Mouse (Mus musculus) lung, embryonic 14.5 days (tissue): ENCODE measurements around the gene Txnip. TPM values are rescaled to one million over a fixed set of nuclear protein-coding genes. Genes with fewer than 3 reads are reported as not detected.

Experiments
- ATAC-seq: fragments of 200-750 bp; cut with Nextera tagmentation; 2 replicates; pipeline ENCODE4 v1.8.0; 2017; ENCODE audit warnings: mild to moderate bottlenecking, moderate TSS enrichment, moderate library complexity; ENCODE audit not compliant: insufficient read depth
- DNase-seq: peaks from one replicate; pipeline ENCODE4 v3.0.0-alpha.2; 2015
- H3K27ac ChIP-seq: fragments of 300-500 bp; sonication (generic); 2 replicates; pipeline ENCODE4 v1.5.1; 2014; ENCODE audit warnings: low read depth, mild to moderate bottlenecking, moderate library complexity
- H3K27me3 ChIP-seq: fragments of 300-500 bp; sonication (generic); 2 replicates; pipeline ENCODE4 v1.6.1; 2014; ENCODE audit warnings: low read length, control low read depth; ENCODE audit not compliant: insufficient read depth
- H3K36me3 ChIP-seq: fragments of 300-500 bp; sonication (generic); 2 replicates; pipeline ENCODE4 v1.6.1; 2014; ENCODE audit warnings: control low read depth; ENCODE audit not compliant: insufficient read depth
- H3K4me1 ChIP-seq: fragments of 300-500 bp; sonication (generic); 2 replicates; pipeline ENCODE4 v1.6.1; 2014; ENCODE audit warnings: antibody characterized with exemption, control low read depth; ENCODE audit not compliant: insufficient read depth
- H3K4me2 ChIP-seq: fragments of 300-500 bp; sonication (generic); 2 replicates; pipeline ENCODE4 v1.6.1; 2014; ENCODE audit warnings: mild to moderate bottlenecking
- H3K4me3 ChIP-seq: fragments of 300-500 bp; sonication (generic); 2 replicates; pipeline ENCODE4 v1.5.1; 2014; ENCODE audit warnings: low read depth, low read length
- H3K9ac ChIP-seq: fragments of 300-500 bp; sonication (generic); 2 replicates; pipeline ENCODE4 v1.6.1; 2014
- H3K9me3 ChIP-seq: fragments of 300-500 bp; sonication (generic); 2 replicates; pipeline ENCODE4 v1.6.1; 2016; ENCODE audit warnings: low read depth, low read length, control low read depth
- CTCF ChIP-seq: IDR thresholded peaks from 2 replicates; pipeline ENCODE4 v1.5.1; 2016; ENCODE audit warnings: antibody characterized with exemption, low read depth
- WGBS: fragments of 180-500 bp; shearing (Covaris S2); extraction: QIAGEN DNeasy Blood & Tissue Kit; methylation state at CpG from one replicate; pipeline ENCODE4 v1.1.7; 2014; 5-methylcytosine and 5-hydroxymethylcytosine counted together
- polyA plus RNA-seq: library from polyadenylated mRNA; unstranded; fragments of >200 nt; fragmentation: Nextera tagmentation; extraction: Ambion mirVana; gene quantifications from 2 replicates; pipeline ENCODE4 v1.2.1, GENCODE M21; 2014

Gene Txnip
- polyA plus RNA-seq, 1 experiment from 2014 or later = 77.2 TPM

DNA sequence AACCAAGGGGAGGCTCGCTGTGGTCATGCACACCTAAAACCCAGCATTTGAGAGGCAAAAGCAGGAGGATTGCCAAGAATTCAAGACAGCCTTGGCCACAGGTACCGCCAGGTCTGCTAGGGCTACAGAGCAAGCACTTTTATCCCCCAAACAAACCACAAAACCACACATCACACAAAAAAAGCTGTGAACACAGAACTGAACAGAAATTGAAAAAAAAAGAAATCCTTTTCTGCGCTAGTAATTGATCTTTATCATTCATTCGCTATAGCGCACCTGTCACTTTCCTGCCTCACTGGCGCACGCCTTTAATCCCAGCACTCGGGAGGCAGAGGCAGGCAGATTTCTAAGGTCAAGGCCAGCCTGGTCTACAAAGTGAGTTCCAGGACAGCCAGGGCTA is 5.5 kb downstream of the Txnip start:
- DNase-seq (no peak), ATAC-seq (no peak)
- peaks cover 25% of the 10 kb centered on the region for H3K36me3 ChIP-seq
- H3K27ac ChIP-seq = peak overlapping the region; percentile 81
- no peak overlapping the region for H3K4me2 ChIP-seq
- H3K27me3 ChIP-seq = no peaks in the 10 kb centered on the region
- H3K4me1 ChIP-seq = peaks cover 16% of the 10 kb centered on the region
- no peak overlapping the region for H3K9ac ChIP-seq
- 88% methylated on average over 8 of the region's 8 CpGs for WGBS
- H3K9me3 ChIP-seq = no peaks in the 10 kb centered on the region
- no peak for TF ChIP-seq CTCF
- no peak overlapping the region for H3K4me3 ChIP-seq

DNA sequence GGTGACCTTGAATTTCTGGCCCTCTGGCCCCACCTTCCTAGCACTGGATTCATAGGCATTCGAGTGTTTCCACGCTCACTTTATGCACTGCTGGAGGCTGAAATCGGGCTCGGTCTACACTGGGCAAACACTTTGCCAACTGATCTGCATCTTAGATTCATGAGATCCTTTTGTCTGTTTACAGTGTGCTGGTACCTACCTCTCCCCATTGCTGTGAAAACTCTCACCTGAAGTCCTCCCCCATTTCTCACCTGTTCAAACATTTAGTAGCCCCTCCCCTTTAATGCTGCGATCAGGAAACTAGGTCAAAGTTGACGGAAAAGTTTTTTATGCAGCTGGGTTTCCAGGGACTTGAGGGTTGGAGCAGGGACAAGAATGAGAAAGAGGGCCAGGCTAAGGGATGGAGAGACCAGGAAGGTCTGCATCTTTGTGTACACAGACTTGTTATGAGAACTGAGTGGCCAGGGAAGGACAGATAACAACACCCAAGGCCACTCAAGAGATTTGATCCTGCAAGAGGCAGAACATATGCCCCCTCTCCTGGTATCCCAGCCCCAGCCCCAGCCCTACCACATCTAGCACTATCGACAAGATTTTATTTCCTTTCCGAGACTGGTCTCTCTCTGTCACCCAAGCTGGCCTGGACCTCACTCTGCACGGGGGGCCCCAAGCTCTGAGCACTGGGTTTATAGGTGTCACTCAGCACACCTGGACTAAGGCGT is 6.3 kb downstream of the Txnip start:
- Histone ChIP-seq H3K27me3 (no peaks in the 10 kb centered on the region), H3K4me1 (peaks cover 16% of the 10 kb centered on the region), H3K4me3 (no peak overlapping the region), H3K9ac (no peak overlapping the region), H3K9me3 (no peaks in the 10 kb centered on the region), H3K27ac (peak overlapping the region; percentile 81), H3K4me2 (peak overlapping the region; percentile 29; the same call in 1 of the 2 replicates), H3K36me3 (peaks cover 25% of the 10 kb centered on the region)
- ATAC-seq (peak; percentile 69), DNase-seq (peak; percentile 70)
- 37% methylated on average over 10 of the region's 10 CpGs for WGBS
- no peak for TF ChIP-seq CTCF

DNA sequence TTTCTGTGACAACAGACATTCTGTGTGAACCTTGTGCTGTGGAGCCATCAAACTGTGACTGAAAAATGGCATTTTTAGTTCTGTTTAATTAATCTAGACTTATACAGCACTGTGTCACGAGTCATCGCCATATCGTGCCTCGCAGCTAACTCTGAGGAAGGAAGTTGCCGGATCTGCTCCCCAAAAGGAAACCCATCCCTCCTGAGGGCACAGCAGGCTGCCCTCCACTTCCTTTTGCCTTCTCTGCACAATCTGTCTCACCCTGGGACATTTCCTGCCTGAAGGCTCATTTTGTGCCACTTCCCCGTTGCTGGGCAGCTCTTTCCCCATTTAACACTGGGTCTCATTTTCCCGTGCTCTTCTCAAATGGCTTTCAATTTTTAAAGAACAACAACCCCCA is 6.9 kb downstream of the Txnip start:
- Histone ChIP-seq H3K27me3 (no peaks in the 10 kb centered on the region), H3K4me2 (peak overlapping the region; percentile 29; the same call in 1 of the 2 replicates), H3K4me1 (peaks cover 13% of the 10 kb centered on the region), H3K4me3 (no peak overlapping the region), H3K9me3 (no peaks in the 10 kb centered on the region), H3K9ac (no peak overlapping the region), H3K27ac (peak overlapping the region; percentile 81), H3K36me3 (peaks cover 20% of the 10 kb centered on the region)
- DNase-seq (peak; percentile 60), ATAC-seq (peak; percentile 23; the same call in 1 of the 2 replicates)
- no peak for TF ChIP-seq CTCF
- 25% methylated on average over 7 of the region's 7 CpGs for WGBS

DNA sequence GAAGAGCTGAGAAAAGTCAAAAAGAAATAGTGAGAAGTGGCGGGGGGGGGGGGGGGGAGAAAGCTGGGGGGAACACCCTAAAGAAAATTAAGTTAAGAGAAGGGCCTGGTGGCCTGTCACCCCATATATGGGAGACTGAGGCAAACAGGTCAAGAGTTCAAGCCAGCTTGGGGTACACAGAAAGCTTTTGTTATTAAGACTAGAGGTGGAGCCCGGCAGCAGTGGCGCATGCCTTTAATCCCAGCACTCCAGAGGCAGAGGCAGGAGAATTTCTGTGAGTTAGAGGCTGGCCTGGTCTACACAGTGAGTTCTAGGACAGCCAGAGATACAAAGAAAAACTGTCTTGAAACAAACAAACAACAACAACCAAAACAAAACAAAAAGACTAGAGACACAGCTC is 7.3 kb downstream of the Txnip start:
- Histone ChIP-seq H3K4me3 (no peak overlapping the region), H3K9me3 (no peaks in the 10 kb centered on the region), H3K36me3 (peaks cover 15% of the 10 kb centered on the region), H3K4me1 (peaks cover 9% of the 10 kb centered on the region), H3K27me3 (no peaks in the 10 kb centered on the region), H3K9ac (no peak overlapping the region), H3K4me2 (no peak overlapping the region), H3K27ac (peak overlapping the region; percentile 81)
- no peak for ATAC-seq
- no peak for DNase-seq
- 78% methylated on average over 2 of the region's 3 CpGs for WGBS
- TF ChIP-seq CTCF = no peak

DNA sequence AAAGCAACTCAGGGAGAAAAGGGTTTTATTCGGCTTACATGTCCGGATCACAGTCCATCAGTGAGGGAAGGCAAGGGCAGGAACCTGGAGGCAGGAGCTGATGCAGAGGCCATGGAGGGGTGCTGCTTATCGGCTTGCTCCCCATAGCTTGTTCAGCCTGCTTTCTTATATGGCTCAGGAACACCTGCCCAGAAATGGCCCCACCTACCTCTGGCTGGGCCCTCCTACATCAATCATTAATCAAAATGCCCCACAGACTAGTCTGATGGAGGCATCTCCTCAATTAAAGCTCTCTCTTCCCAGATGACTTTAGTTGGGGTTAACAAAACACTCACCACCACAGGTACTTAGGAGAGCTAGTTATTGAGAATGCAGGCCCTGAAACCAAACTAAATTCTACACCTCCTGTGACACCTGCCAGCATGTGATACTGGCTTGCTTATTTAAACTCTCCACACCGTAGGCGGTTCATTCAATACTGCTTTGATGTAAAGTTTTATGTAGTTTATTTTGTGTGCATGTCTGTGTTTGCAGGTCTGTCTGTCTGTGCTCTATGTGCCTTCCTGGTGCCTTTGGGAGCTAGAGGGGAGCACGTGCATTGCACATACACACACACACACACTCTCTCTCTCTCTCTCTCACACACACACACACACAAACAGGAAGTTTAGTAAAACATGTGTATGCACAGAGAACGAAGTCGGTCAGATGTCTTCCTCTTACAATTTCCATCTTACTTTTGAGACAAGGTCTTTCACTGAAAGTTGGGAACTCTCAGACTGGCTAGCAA is 9.1 kb downstream of the Txnip start:
- 70% methylated on average over 8 of the region's 8 CpGs for WGBS
- Histone ChIP-seq H3K9me3 (no peaks in the 10 kb centered on the region), H3K36me3 (no peaks in the 10 kb centered on the region), H3K27me3 (no peaks in the 10 kb centered on the region), H3K4me3 (no peak overlapping the region), H3K4me2 (no peak overlapping the region), H3K4me1 (peaks cover 8% of the 10 kb centered on the region; the same call in 1 of the 2 replicates), H3K27ac (no peak overlapping the region), H3K9ac (no peak overlapping the region)
- ATAC-seq (no peak), DNase-seq (no peak)
- no peak for TF ChIP-seq CTCF

DNA sequence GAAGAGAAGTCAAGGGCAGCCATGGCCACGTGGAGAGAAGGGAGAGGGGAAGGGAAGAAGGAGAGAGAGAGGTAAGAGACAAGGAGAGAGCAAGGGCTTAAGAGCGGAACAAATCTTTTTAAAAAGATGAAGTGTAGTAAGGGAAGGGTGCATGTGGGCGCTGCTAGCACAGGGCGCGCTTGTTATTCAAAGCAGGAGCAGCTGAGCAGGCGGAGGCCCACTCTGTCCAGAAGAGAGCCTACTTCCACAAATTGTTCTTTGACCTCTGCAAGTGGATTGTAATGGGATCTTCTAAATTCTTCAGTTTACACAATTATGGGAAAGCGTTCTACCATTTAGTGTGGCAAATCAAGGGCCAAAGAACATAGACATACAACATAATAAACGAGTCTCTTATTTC is 10.8 kb downstream of the Txnip start:
- 75% methylated on average over 8 of the region's 8 CpGs for WGBS
- no peak for TF ChIP-seq CTCF
- Histone ChIP-seq H3K9ac (no peak overlapping the region), H3K27me3 (no peaks in the 10 kb centered on the region), H3K4me3 (no peak overlapping the region), H3K4me1 (peaks cover 4% of the 10 kb centered on the region; the same call in 1 of the 2 replicates), H3K36me3 (no peaks in the 10 kb centered on the region), H3K4me2 (no peak overlapping the region), H3K27ac (peak overlapping the region; percentile 50; the same call in 1 of the 2 replicates), H3K9me3 (no peaks in the 10 kb centered on the region)
- DNase-seq (no peak), ATAC-seq (no peak)

DNA sequence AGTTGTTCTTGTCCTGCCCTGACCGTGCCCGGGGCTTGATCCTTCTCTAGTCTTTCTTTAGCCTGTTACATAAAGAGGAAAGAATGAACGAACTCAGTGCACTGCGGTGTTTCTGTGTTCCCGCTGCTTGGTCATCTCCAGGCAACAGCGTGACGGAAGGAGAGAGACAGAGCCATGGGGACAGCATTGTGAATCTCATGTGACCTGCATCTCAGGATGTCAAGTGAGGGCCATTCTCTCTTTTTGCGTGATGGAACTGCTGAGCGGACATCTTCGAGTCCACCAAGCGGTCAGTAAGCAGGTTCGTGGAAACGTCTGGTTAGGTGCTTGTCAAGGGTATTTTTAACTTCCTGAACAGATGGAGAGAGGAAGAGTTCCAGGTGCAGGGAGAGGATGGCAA is 11.7 kb downstream of the Txnip start:
- Histone ChIP-seq H3K9ac (no peak overlapping the region), H3K4me1 (peaks cover 3% of the 10 kb centered on the region; the same call in 1 of the 2 replicates), H3K9me3 (no peaks in the 10 kb centered on the region), H3K4me3 (no peak overlapping the region), H3K36me3 (no peaks in the 10 kb centered on the region), H3K27ac (no peak overlapping the region), H3K27me3 (no peaks in the 10 kb centered on the region), H3K4me2 (no peak overlapping the region)
- DNase-seq (no peak), ATAC-seq (no peak)
- 92% methylated on average over 13 of the region's 13 CpGs for WGBS
- TF ChIP-seq CTCF = no peak
